ENCODE assay signal across 8 mouse cellular contexts in genomic region chr12:16958851-16959250, GRCm38 (mm10). TPM values are rescaled to one million over a fixed set of nuclear protein-coding genes. Genes with fewer than 3 reads are reported as not detected.
DNase-seq lines count a peak whose midpoint lies in the region; ATAC-seq and TF ChIP-seq lines count a peak whose summit lies in the region.
"Had no signal": no experiment of that assay in that cellular context is flagged by ENCODE, and none has a peak within 500 bp of the region (broad histone marks: within the 10 kb centered on the region; RNA-seq: fewer than 3 reads in every experiment).

No protein-coding gene starts in this region.

- H3K36me3 ChIP-seq in liver, embryonic 12.5 days = peaks cover 68% of the 10 kb centered on the region
- H3K36me3 ChIP-seq in small intestine, adult 2 months (ENCODE audit: control insufficient read depth, insufficient read depth, low read length) = peaks cover 56% of the 10 kb centered on the region

- in situ Hi-C loops in Patski (cut with MboI; ENCODE audit: low pct_unique_long_range_greater_than_20kb) = no loop called here

- peak; percentile 5 for DNase-seq in liver
- DNase-seq in Patski (ENCODE audit: low read depth, low spot score) = no peak
- DNase-seq in embryo, embryonic 11.5 days (ENCODE audit: low read depth, low spot score) = peak; percentile 2
- no peak for DNase-seq in left cerebral cortex, adult 18-20 months (ENCODE audit: low spot score in 2 of 2)

- H3K27me3 ChIP-seq in liver, embryonic 12.5 days (replicated peaks) = no peaks in the 10 kb centered on the region
- H3K27me3 ChIP-seq in Patski = no peaks in the 10 kb centered on the region
- no peaks in the 10 kb centered on the region; the same call in 1 of the 2 replicates for H3K27me3 ChIP-seq in small intestine, adult 2 months (ENCODE audit: control insufficient read depth, insufficient read depth, low read length)
- H3K27me3 ChIP-seq: limb, embryonic 13.5 days had no signal

- no peak for TF ChIP-seq POLR2A in small intestine, adult 2 months (IDR thresholded peaks at IDR 0.05; ENCODE audit: low read depth, low read length)

- H3K9ac ChIP-seq in liver, embryonic 12.5 days = no peak overlapping the region
- H3K9ac ChIP-seq: limb, embryonic 13.5 days had no signal

- no peaks in the 10 kb centered on the region for H3K9me3 ChIP-seq in liver, embryonic 12.5 days (replicated peaks)
- H3K9me3 ChIP-seq: limb, embryonic 13.5 days had no signal

- POLR2A ChIA-PET in Patski (lab: Charles Lee) = no interaction called here

- CTCF ChIA-PET in Patski (lab: Charles Lee) = interaction anchor here (0.9 to 1.8 kb wide), 5 partner anchors 11 to 129 kb away, joined by 3 to 5 read pairs (median 3); no protein-coding TSS in a partner anchor

- WGBS in liver, embryonic 12.5 days (ENCODE audit: insufficient replicate concordance) = 65% methylated on average over 1 of the region's 1 CpGs
- 57% methylated on average over 1 of the region's 1 CpGs for WGBS in small intestine, adult 2 months

- peak; percentile 69 for TF ChIP-seq CTCF in Patski (IDR thresholded peaks at IDR 0.05)
- 0 out of 2 replicates have a peak, but pooled peaks have one; percentile 15 for TF ChIP-seq CTCF in small intestine, adult 2 months (IDR thresholded peaks at IDR 0.05; ENCODE audit: extremely low read depth, insufficient read length, insufficient replicate concordance, low read depth, low read length)

- no peak for ATAC-seq in liver, embryonic 12.5 days
- no peak for ATAC-seq in Patski
- no peak; the same call in 1 of the 2 replicates for ATAC-seq in megakaryocyte, adult 5-6 weeks (ENCODE audit: poor library complexity, severe bottlenecking)

- no peak overlapping the region for H3K4me3 ChIP-seq in liver, embryonic 12.5 days
- no peak overlapping the region for H3K4me3 ChIP-seq in small intestine, adult 2 months (ENCODE audit: low read depth, low read length)
- H3K4me3 ChIP-seq: limb, embryonic 13.5 days had no signal

- no peak overlapping the region for H3K4me2 ChIP-seq in liver, embryonic 12.5 days
- H3K4me2 ChIP-seq: limb, embryonic 13.5 days had no signal

- H3K4me1 ChIP-seq in liver, embryonic 12.5 days = no peaks in the 10 kb centered on the region
- H3K4me1 ChIP-seq in small intestine, adult 2 months (ENCODE audit: control insufficient read depth, insufficient read depth, insufficient read length, low read length) = no peaks in the 10 kb centered on the region
- H3K4me1 ChIP-seq: limb, embryonic 13.5 days had no signal

- no peak overlapping the region for H3K27ac ChIP-seq in liver, embryonic 12.5 days
- no peak overlapping the region for H3K27ac ChIP-seq in small intestine, adult 2 months (ENCODE audit: insufficient read depth, low read depth, low read length)
- H3K27ac ChIP-seq: limb, embryonic 13.5 days had no signal

RNA-seq across cellular contexts. Expression of gene Pqlc3, which starts 41.4 kb away (rescaled TPM):
- 5.1 and 5.6 TPM in 2 replicates for polyA plus RNA-seq in liver, embryonic 12.5 days (2016; fragmentation: Nextera tagmentation; extraction: Ambion mirVana)
- polyA plus RNA-seq in Patski (2021) = 24.7 TPM
- 67.4 and 68.2 TPM in 2 replicates for polyA plus RNA-seq in small intestine, adult 2 months (2012; rRNA removed)
- 1 to 10 TPM; 1.1 to 1.7 TPM for total RNA-seq in left cerebral cortex, adult 18-20 months (2021)
- total RNA-seq in megakaryocyte, adult 5-6 weeks (2015) = 260 and 273 TPM in 2 replicates
- total RNA-seq in megakaryocyte, adult 5-6 weeks (2017) = 130 and 134 TPM in 2 replicates

RNA-seq across cellular contexts. Expression of gene 2410004P03Rik, which starts 52.7 kb away (rescaled TPM):
- polyA plus RNA-seq in liver, embryonic 12.5 days (2016; fragmentation: Nextera tagmentation; extraction: Ambion mirVana) = 0.08 TPM in 1 of 2 replicates, not detected in the other
- not detected for polyA plus RNA-seq in Patski (2021)
- polyA plus RNA-seq in small intestine, adult 2 months (2012; rRNA removed) = 0.05 and 0.06 TPM in 2 replicates
- total RNA-seq in left cerebral cortex, adult 18-20 months (2021) = 1 to 10 TPM in 1 of 2 experiments, under 1 TPM in 1; 0.75 to 1.3 TPM
- total RNA-seq in megakaryocyte, adult 5-6 weeks (2015) = 0.25 and 0.34 TPM in 2 replicates
- total RNA-seq in megakaryocyte, adult 5-6 weeks (2017) = 0.26 and 0.41 TPM in 2 replicates

Comparison
In these comparisons a context has a peak if more than half of its experiments do, and no peak if none do; other contexts are left out.
1. DNase-seq: peak in liver (single experiment) and embryo, embryonic 11.5 days (single experiment); none in Patski (single experiment) and left cerebral cortex, adult 18-20 months (0 of 2).